Mouse (Mus musculus) cerebellum, adult 2 months (tissue): ENCODE results near the gene Rps6kb1.

Source experiments
- CTCF ChIP-seq: fragments of 200-500 bp; IDR thresholded peaks from 2 replicates; pipeline ENCODE4 v1.5.1; 2011; ENCODE audit warnings: low read depth, mild to moderate bottlenecking, control low read depth, low read length, moderate library complexity, borderline replicate concordance; ENCODE audit not compliant: insufficient read depth
- POLR2A ChIP-seq: fragments of 200-500 bp; IDR thresholded peaks from 2 replicates; pipeline ENCODE4 v1.6.1; 2011; ENCODE audit warnings: low read length, control low read depth, borderline replicate concordance; ENCODE audit not compliant: insufficient read depth

- no peak for TF ChIP-seq POLR2A
- no peak for TF ChIP-seq CTCF
Observed at GRCm38 (mm10) chr11:86573646-86574231, 29.1 kb upstream of the Rps6kb1 start.
